8 mouse cellular contexts compared by ENCODE assay signal in the genomic region with DNA sequence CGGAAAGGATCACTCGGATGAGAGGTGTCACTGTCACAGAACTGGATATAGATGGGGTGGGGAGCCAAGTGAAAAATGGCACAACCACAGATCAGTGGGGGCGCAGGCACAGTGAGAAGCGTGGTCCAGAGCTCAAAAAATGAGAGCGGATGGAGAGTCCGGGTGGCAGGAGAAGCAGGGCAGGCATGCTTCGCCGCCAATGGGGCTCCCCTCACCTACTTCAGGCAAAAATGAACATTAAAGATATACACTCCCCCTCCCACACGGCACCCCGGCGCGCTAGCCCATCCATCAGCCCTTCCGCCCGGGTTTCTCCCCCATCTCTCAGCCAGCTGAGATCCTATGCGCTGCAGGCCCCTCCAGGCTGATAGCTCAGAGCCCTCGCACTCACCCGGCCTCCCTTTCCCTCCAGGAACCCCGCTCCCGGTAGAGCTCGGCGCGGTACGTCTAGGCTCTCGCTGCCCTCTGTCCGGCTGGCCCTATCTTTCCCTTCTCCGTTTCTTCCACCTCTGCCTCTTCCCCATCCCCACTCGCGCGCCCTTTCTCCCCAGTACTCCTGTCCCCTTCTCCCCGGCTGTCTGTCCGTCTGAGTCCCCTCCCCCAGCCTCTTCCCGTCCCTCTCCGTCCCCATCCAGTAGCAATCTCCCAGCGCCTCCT. TPM values are rescaled to one million over a fixed set of nuclear protein-coding genes. Genes with fewer than 3 reads are reported as not detected.
DNase-seq lines count a peak whose midpoint lies in the region; ATAC-seq lines count a peak whose summit lies in the region.

No protein-coding gene starts in this region.

- H3K36me3 ChIP-seq in embryonic facial prominence, embryonic 12.5 days, result no peaks in the 10 kb centered on the region
- H3K36me3 ChIP-seq in neural tube, embryonic 11.5 days (ENCODE audit: control insufficient read depth, insufficient read depth, low read length), result no peaks in the 10 kb centered on the region

- peaks cover 18% of the 10 kb centered on the region for H3K4me1 ChIP-seq in embryonic facial prominence, embryonic 12.5 days
- H3K4me1 ChIP-seq in neural tube, embryonic 11.5 days (ENCODE audit: control insufficient read depth, insufficient read depth, low read length), result peaks cover 32% of the 10 kb centered on the region

- H3K4me2 ChIP-seq in embryonic facial prominence, embryonic 12.5 days (replicated peaks), result peak overlapping the region; percentile 65
- peak overlapping the region; percentile 77 for H3K4me2 ChIP-seq in neural tube, embryonic 11.5 days (ENCODE audit: low read depth)

- DNase-seq in left cerebral cortex, postnatal 4 days, result peak; percentile 45
- no peak for DNase-seq in left cerebral cortex, adult 18-20 months (ENCODE audit: low spot score in 2 of 2)
- DNase-seq in cerebellum, adult 18-20 months, result peak; percentile 43 to 59
- peak; percentile 53 for DNase-seq in kidney, postnatal 10 days
- DNase-seq in neural tube, embryonic 11.5 days (ENCODE audit: low spot score), result peak; percentile 56
- DNase-seq in testis, postnatal 14 days (ENCODE audit: low spot score), result no peak

- H3K4me3 ChIP-seq in embryonic facial prominence, embryonic 12.5 days, result peak overlapping the region; percentile 48
- H3K4me3 ChIP-seq in neural tube, embryonic 11.5 days (ENCODE audit: low read depth, low read length), result peak overlapping the region; percentile 57

- no peaks in the 10 kb centered on the region for H3K27me3 ChIP-seq in embryonic facial prominence, embryonic 12.5 days
- no peaks in the 10 kb centered on the region for H3K27me3 ChIP-seq in neural tube, embryonic 11.5 days (ENCODE audit: control insufficient read depth, insufficient read depth, low read length)

- no peaks in the 10 kb centered on the region for H3K9me3 ChIP-seq in embryonic facial prominence, embryonic 12.5 days
- H3K9me3 ChIP-seq in neural tube, embryonic 11.5 days (ENCODE audit: control insufficient read depth, low read length), result no peaks in the 10 kb centered on the region

- intact Hi-C loops in left cerebral cortex, postnatal 4 days (cut with DNase I), result no loop called here

- ATAC-seq in embryonic facial prominence, embryonic 12.5 days (ENCODE audit: insufficient number of reproducible peaks, insufficient read depth, low FRiP score, low TSS enrichment), result no peak
- ATAC-seq in neural tube, embryonic 11.5 days (ENCODE audit: insufficient read depth, low FRiP score, low TSS enrichment), result peak; percentile 15
- no peak for ATAC-seq in erythroid progenitor cell, adult 5-6 weeks (replicated peaks; ENCODE audit: low FRiP score, poor library complexity, severe bottlenecking)

- 2% methylated on average over 34 of the region's 34 CpGs for WGBS in embryonic facial prominence, embryonic 12.5 days
- 3% methylated on average over 34 of the region's 34 CpGs for WGBS in neural tube, embryonic 11.5 days

- H3K27ac ChIP-seq in embryonic facial prominence, embryonic 12.5 days, result peak overlapping the region; percentile 41; the same call in 1 of the 2 replicates
- H3K27ac ChIP-seq in neural tube, embryonic 11.5 days (ENCODE audit: low read depth, low read length), result peak overlapping the region; percentile 81

- H3K9ac ChIP-seq in embryonic facial prominence, embryonic 12.5 days, result peak overlapping the region; percentile 61
- peak overlapping the region; percentile 87 for H3K9ac ChIP-seq in neural tube, embryonic 11.5 days (ENCODE audit: low read length)

RNA-seq across cellular contexts. Expression of a gene that starts 0.8 kb away (rescaled TPM):
- 10 to 100 TPM; 28.2 to 29.4 TPM for total RNA-seq in left cerebral cortex, postnatal 4 days (2021)
- 10 to 100 TPM; 41.8 to 44.5 TPM for total RNA-seq in left cerebral cortex, adult 18-20 months (2021)
- 7.9 TPM in 2 replicates for polyA plus RNA-seq in embryonic facial prominence, embryonic 12.5 days (2016; fragmentation: Nextera tagmentation; extraction: Ambion mirVana)
- 16.6 and 17.6 TPM in 2 replicates for polyA plus RNA-seq in neural tube, embryonic 11.5 days (2014; fragmentation: Nextera tagmentation; extraction: Ambion mirVana)
- total RNA-seq in erythroid progenitor cell, adult 5-6 weeks (2015; ENCODE audit: low replicate concordance), result 1.4 and 3.8 TPM in 2 replicates
- total RNA-seq in erythroid progenitor cell, adult 5-6 weeks (2017; ENCODE audit: low replicate concordance), result 0.64 and 5.4 TPM in 2 replicates

RNA-seq across cellular contexts. Expression of a gene that starts 3.2 kb away (rescaled TPM):
- 10 to 100 TPM; 34.7 to 35.7 TPM for total RNA-seq in left cerebral cortex, postnatal 4 days (2021)
- 10 to 100 TPM; 22.9 to 23.1 TPM for total RNA-seq in left cerebral cortex, adult 18-20 months (2021)
- polyA plus RNA-seq in embryonic facial prominence, embryonic 12.5 days (2016; fragmentation: Nextera tagmentation; extraction: Ambion mirVana), result 22.2 and 24.2 TPM in 2 replicates
- 22.4 and 23.7 TPM in 2 replicates for polyA plus RNA-seq in neural tube, embryonic 11.5 days (2014; fragmentation: Nextera tagmentation; extraction: Ambion mirVana)
- 1.1 TPM in 1 of 2 replicates, not detected in the other for total RNA-seq in erythroid progenitor cell, adult 5-6 weeks (2015; ENCODE audit: low replicate concordance)
- total RNA-seq in erythroid progenitor cell, adult 5-6 weeks (2017; ENCODE audit: low replicate concordance), result 0.68 TPM in 1 of 2 replicates, not detected in the other

RNA-seq across cellular contexts. Expression of a gene that starts 15.1 kb away (rescaled TPM):
- total RNA-seq in left cerebral cortex, postnatal 4 days (2021), result 10 to 100 TPM; 25.8 to 31.4 TPM
- 10 to 100 TPM in 1 of 2 experiments, 1 to 10 TPM in 1; 9.5 to 10.2 TPM for total RNA-seq in left cerebral cortex, adult 18-20 months (2021)
- polyA plus RNA-seq in embryonic facial prominence, embryonic 12.5 days (2016; fragmentation: Nextera tagmentation; extraction: Ambion mirVana), result 14.8 and 17.2 TPM in 2 replicates
- polyA plus RNA-seq in neural tube, embryonic 11.5 days (2014; fragmentation: Nextera tagmentation; extraction: Ambion mirVana), result 6.8 and 7.3 TPM in 2 replicates
- total RNA-seq in erythroid progenitor cell, adult 5-6 weeks (2015; ENCODE audit: low replicate concordance), result 2.5 and 23.5 TPM in 2 replicates
- 0.68 and 1.8 TPM in 2 replicates for total RNA-seq in erythroid progenitor cell, adult 5-6 weeks (2017; ENCODE audit: low replicate concordance)

RNA-seq across cellular contexts. Expression of a gene that starts 25.4 kb away (rescaled TPM):
- 100 to 1,000 TPM; 366 to 399 TPM for total RNA-seq in left cerebral cortex, postnatal 4 days (2021)
- 100 to 1,000 TPM; 279 to 305 TPM for total RNA-seq in left cerebral cortex, adult 18-20 months (2021)
- polyA plus RNA-seq in embryonic facial prominence, embryonic 12.5 days (2016; fragmentation: Nextera tagmentation; extraction: Ambion mirVana), result 2.6 and 2.9 TPM in 2 replicates
- 3.8 and 4.4 TPM in 2 replicates for polyA plus RNA-seq in neural tube, embryonic 11.5 days (2014; fragmentation: Nextera tagmentation; extraction: Ambion mirVana)
- total RNA-seq in erythroid progenitor cell, adult 5-6 weeks (2015; ENCODE audit: low replicate concordance), result not detected in 2 replicates
- not detected in 2 replicates for total RNA-seq in erythroid progenitor cell, adult 5-6 weeks (2017; ENCODE audit: low replicate concordance)

Comparison
In these comparisons a context has a peak if more than half of its experiments do, and no peak if none do; other contexts are left out.
1. DNase-seq: peak in left cerebral cortex, postnatal 4 days (single experiment), cerebellum, adult 18-20 months (2 of 2), kidney, postnatal 10 days (single experiment) and neural tube, embryonic 11.5 days (single experiment); none in left cerebral cortex, adult 18-20 months (0 of 2) and testis, postnatal 14 days (single experiment).
2. RNA of a gene that starts 0.8 kb away (total RNA-seq): 41.8 to 44.5 TPM in left cerebral cortex, adult 18-20 months and 28.2 to 29.4 TPM in left cerebral cortex, postnatal 4 days; 0.64 to 5.4 TPM in erythroid progenitor cell, adult 5-6 weeks; every median in the first group is over 4 times any median in the second.
3. RNA of a gene that starts 3.2 kb away (total RNA-seq): 34.7 to 35.7 TPM in left cerebral cortex, postnatal 4 days and 22.9 to 23.1 TPM in left cerebral cortex, adult 18-20 months; 0.68 to 1.1 TPM in erythroid progenitor cell, adult 5-6 weeks; every median in the first group is over 10 times any median in the second.